Mouse (Mus musculus): ENCODE results near the gene Acbd3.

GRCm38 (mm10) chr1:180754376-180754775 lies 28.5 kb downstream of the Acbd3 start:
- no peak for TF ChIP-seq CTCF (IDR thresholded peaks at IDR 0.05; ENCODE audit: insufficient read depth, low read length)
- no peak for TF ChIP-seq POLR2A (IDR thresholded peaks at IDR 0.05; ENCODE audit: borderline replicate concordance, extremely low read depth, low read depth, low read length)
